Mouse (Mus musculus) erythroblast, embryonic 14.5 days (primary cell): ENCODE results near the gene Zfp106.

Source experiments
- GATA1 ChIP-seq: IDR thresholded peaks from 2 replicates; pipeline ENCODE4 v1.6.1; 2012; ENCODE audit warnings: low read length, inconsistent platforms, mixed read lengths
- TAL1 ChIP-seq: IDR thresholded peaks from 3 replicates; pipeline ENCODE4 v1.6.1; 2012; ENCODE audit warnings: low read length, inconsistent platforms, mixed read lengths

- TF ChIP-seq TAL1 (no peak), GATA1 (no peak)
These were observed 59.7 kb downstream of the Zfp106 start for GRCm38 (mm10) chr2:120503992-120504391.
